Mouse (Mus musculus) brain, embryonic 14.5 days (tissue): Measurements from ENCODE around the gene Dus2. TPM values are rescaled to one million over a fixed set of nuclear protein-coding genes. Genes with fewer than 3 reads are reported as not detected.

ENCODE experiments used
- DNase-seq: peaks from one replicate; pipeline ENCODE4 v3.0.0-alpha.2; 2011; ENCODE audit warnings: low read depth
- CTCF ChIP-seq: fragments of 200-500 bp; IDR thresholded peaks from 2 replicates; pipeline ENCODE4 v1.5.1; 2012; ENCODE audit warnings: inconsistent platforms, mild to moderate bottlenecking, moderate library complexity, borderline replicate concordance; ENCODE audit not compliant: insufficient read depth, insufficient read length; ENCODE audit errors: extremely low read depth
- POLR2A ChIP-seq: fragments of 200-500 bp; IDR thresholded peaks from 2 replicates; pipeline ENCODE4 v1.6.1; 2012; ENCODE audit warnings: mild to moderate bottlenecking, inconsistent platforms, borderline replicate concordance; ENCODE audit not compliant: poor library complexity, insufficient read depth, insufficient read length, severe bottlenecking; ENCODE audit errors: extremely low read depth
- polyA plus RNA-seq: library from polyadenylated mRNA; depleted of rRNA; stranded (reverse); fragments of >200 nt; gene quantifications from 2 replicates; pipeline ENCODE4 v1.2.3, GENCODE M21; 2012

The Dus2 gene
- polyA plus RNA-seq, 1 experiment: 24.4 TPM

DNA sequence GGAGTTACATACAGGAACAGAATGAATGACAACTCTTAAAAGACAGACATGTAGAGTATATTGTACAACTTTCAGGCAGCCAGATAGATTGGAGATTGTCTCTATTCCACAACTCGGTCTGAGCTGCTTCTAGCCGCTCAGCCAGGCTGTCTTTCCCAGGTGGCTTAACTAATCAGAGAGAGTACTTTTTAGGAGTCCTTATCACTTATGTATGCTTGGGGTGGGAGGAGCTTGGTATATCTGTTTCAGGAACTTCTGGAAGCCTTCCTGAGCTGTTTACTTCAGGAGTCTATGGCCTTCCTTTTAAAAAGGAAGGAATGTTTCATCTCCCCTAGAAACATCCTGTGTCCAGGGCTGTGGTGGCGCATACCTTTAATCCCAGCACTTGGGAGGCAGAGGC lies 26.9 kb downstream of the Dus2 start:
- TF ChIP-seq POLR2A: no peak
- no peak for TF ChIP-seq CTCF
- no peak for DNase-seq

DNA sequence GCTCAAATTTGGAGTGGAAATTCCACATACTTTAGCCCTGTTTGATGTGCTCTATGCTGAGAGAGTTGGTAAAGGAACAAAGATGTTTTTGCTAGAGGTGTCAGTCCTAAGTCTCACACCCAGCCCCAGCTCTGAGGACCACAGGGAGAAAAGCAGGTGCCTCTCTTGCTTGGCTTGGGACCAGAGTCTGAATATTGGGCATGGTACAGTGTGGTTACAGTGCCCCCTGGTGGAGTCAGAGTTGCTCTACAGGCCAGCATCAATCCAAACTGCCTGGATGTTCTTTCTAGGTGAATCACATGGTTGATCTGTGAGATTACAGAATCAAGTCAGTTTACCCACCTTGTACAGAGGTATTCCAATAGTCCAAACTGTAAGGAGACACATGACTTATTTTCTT lies 31.3 kb downstream of the Dus2 start:
- TF ChIP-seq POLR2A (no peak), CTCF (peak; percentile 91)

DNA sequence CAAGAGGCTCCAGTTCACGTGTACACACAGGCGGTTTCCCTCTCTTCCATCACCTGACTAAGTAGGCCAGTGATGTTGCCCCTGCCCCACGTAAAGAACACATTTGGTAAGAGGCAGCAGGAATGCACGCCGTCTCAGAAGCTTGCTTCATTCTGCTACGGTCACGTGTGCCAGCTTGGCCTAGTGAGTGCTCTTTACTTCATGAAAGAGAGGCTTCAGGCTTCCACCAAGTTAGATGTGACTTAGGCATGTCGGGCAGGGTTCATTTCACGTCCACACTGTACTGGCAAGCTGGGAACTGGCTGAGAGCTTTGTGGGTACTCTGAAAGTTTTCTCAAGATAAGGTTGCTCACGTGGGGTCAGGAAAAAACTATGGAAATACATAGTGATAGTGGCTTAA lies 47.6 kb downstream of the Dus2 start:
- no peak for TF ChIP-seq POLR2A
- no peak for TF ChIP-seq CTCF
- no peak for DNase-seq

More for the DNA sequence above, 31.3 kb downstream of the Dus2 start:
- peak; percentile 84 for DNase-seq

DNA sequence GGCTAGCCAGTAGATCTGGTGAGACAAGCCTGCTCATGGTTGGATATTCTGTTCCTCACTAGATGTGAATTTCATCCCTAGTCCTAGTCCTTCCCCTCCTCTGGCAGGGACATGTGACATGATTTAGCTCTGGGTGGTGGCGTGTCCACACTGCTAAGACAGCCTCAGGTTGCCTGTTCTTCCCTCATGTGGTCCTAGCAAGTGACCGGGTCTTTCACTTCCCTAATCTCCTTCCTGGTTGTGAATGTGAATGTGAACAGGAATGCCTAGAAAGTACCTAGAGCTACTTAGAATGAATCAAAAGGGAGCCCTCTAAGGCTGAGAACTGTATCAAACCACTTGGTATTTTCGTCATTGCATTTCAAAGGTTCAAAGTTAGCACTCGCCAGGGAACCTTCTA lies 48.5 kb downstream of the Dus2 start:
- no peak for DNase-seq
- TF ChIP-seq CTCF: no peak
- TF ChIP-seq POLR2A: no peak

DNA sequence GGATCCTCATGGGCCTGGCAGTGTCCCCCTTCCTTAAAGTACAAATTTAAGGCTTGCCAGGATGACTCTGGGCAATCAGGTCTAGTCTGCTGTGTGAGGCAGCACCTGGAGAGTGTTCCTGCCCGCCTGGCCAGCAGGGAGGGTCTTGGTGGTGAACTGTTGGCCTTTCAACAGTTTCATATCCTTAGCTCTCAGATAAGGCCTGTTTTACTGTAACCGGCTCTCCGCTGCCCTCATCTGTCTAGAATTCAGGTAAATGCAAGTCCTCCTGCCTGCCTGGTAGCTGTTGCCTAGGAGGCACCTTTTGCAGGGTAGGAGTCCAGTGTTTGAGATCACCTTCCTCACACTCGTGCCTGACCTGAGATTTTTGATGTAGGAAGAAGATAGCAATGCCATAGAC lies 49.1 kb downstream of the Dus2 start:
- no peak for DNase-seq
- TF ChIP-seq CTCF: no peak

DNA sequence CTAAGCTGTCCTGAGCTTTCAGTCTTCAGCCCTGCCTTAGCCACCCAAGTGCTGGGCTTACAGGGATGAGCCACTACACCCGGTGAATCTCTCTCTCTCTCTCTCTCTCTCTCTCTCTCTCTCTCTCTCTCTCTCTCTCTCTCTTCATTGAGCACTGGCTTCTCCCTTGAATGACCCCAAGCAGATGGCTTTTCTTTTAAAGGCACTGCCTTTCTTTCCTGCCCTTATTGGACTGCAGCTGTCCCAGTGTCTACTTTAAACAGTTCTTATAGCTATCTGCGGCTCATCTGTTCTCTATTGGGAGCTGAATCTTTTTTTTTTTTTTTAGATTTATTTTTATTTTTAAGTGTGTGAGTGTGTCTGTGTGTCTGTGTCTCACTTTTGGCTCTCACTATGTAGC lies 51.9 kb downstream of the Dus2 start:
- TF ChIP-seq POLR2A (no peak), CTCF (no peak)
- no peak for DNase-seq

DNA sequence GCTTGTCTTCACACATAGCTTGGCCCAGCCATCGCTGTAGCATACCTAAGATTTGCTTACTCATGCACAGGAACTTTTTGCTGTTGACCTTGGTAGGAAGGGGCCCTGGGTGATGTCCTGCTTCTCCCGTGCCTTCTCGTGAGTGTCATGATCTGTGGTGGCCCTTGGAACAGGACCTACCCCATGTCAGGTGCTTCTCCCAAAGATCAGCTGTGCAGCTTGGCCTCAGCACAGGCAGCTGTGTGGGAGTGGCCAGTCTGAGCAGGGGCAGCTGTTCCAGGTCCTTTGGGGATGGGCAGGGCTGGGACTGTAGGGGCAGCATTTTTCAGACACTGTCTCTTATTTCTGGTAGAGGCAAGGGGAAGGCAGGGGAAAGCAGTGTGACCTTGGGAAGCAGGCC lies 53.0 kb downstream of the Dus2 start:
- no peak for DNase-seq
- TF ChIP-seq CTCF (no peak), POLR2A (no peak)

DNA sequence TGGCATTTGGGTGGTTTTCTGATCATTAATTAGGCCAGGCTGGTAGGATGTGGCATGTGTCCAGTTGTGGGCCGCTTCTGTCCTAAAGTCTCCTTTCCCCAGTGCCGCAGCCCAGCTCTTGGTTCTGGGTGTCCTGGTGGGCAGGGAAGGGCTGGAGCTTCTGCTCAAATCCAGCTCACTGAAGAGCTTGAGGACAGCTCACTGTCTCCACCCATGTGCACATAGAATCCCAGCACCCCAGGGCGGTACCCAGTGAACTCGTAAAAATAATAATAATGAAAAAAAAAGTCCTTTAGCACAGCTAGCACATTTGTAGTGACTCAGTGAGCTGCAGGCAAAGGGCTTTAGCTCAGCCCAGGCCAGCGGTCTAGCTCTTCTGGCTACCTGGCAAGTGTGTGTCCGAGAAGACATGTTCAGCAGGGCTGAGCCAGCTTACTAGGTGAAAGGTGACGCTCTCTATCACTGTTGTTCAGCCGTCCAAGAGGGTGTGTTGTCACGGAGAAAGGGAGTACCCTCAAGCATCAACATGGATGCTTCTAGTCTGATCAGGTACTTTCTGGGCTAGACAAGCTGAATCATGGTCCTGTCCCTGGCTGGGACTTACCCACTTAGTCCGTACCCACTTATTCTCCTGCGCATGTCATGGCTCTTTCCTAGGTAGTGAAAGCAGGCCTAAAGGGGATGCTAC lies 55.9 kb downstream of the Dus2 start:
- TF ChIP-seq POLR2A: no peak
- no peak for TF ChIP-seq CTCF
- no peak for DNase-seq

DNA sequence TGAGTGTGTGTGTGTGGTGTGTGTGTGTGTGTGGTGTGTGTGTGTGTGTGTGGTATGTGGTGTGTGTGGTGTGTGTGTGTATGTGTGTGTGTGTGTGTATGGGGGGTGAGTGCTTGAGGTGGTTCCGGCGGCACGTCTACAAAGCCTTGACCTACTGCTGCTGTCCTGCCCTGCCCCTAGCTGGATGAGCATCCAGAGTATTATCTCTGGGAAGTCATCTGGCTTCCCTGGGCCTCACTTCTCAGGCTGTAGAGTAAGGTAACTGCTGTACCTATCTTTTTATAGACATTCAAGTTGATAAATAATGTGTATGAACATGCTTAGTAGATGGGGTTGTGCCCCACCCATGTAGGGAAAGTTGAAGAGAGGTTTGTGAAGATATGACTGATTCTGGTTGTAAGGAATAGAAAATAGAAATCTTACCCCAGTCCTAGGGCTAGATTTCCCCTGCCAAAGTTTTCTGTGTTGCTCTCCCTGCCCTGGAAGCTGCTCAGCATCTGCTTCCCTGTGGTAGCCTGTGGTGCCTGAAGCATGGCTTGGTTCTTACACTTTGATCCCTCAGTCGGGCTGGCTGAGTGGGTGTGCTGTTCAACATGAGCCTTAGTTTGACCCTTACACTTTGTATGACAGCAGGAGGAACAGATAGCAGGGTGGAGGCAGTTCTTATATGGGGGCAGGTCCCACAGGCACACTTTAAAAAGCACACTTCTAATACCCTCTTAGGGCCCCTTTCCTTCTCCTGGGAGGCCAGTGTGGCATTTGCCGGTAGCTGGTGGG lies 56.9 kb downstream of the Dus2 start:
- TF ChIP-seq POLR2A (no peak), CTCF (no peak)
- DNase-seq: no peak

DNA sequence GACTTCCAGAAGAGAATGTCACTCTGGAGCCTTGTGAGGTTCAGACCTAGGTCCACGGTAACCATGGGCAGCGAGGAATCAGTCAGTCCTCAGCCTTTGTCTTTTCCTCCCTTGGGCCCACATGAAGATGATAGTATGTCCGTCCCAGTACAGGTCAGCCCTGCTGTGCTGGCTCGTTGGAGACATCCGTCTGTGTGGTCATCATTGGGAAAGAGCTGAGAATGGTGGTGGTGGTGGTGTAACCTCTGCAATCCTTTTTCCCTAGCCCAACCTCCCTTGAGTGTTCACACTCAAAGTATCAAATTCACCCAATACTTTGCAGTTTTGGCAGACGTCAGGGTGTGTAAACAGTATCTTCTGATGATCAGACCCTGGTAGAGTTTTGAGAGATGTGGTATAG lies 58.7 kb downstream of the Dus2 start:
- TF ChIP-seq CTCF: no peak
- TF ChIP-seq POLR2A: no peak
- DNase-seq: no peak

DNA sequence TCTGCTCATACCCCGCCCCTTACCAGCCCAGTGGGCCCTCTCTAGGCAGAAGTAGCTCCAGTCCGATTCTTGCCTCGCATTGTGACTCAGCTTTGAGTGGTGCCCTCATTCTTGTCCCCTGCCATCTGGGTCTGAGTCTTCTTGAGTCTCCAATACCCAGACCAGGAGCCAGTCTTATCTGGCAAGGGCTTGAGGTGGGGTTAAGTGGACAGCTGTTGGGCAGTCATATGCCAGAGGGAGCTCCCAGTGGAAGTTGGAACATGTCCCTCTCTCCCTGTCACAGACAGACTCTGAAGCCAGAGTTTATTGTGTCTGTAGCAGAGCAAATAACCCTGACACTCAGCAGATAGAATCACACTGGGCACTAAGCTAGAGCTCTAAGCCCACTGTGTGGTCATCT lies 59.9 kb downstream of the Dus2 start:
- no peak for TF ChIP-seq POLR2A
- DNase-seq: no peak

DNA sequence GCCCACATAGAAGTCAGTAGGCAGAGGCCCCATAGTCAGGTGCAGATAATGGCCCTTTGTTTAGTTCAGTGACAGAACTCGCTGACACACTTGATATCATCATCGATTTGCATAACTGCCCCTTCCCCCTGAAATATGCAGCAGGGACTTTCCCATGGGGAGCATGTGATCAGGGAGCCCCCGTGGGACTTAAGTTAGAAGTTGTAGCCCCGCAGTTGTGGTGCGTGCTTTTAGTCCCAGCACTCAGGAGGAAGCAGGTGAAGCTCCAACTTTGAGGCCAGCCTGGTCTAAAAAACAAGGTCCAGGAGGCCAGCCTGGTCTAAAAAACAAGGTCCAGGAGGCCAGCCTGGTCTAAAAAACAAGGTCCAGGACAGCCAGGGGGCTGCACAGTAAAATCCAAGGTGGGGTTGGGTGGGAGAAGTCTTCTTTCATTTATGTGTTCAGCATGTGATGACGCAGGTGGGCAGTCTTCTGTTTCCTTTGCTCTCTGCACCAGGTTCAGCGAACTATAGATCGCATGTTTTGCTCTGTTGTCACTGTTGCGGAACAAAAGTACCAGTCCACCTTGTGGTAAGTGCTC lies 61.5 kb downstream of the Dus2 start:
- DNase-seq: no peak
- TF ChIP-seq POLR2A: no peak
- no peak for TF ChIP-seq CTCF
